8 mouse cellular contexts compared by ENCODE assay signal in genomic region chr16:33062682-33063131, GRCm38 (mm10). TPM values are rescaled to one million over a fixed set of nuclear protein-coding genes. Genes with fewer than 3 reads are reported as not detected.
DNase-seq lines count a peak whose midpoint lies in the region; ATAC-seq and TF ChIP-seq lines count a peak whose summit lies in the region.

No protein-coding gene starts in this region.

- H3K27me3 ChIP-seq in heart, embryonic 15.5 days, result no peaks in the 10 kb centered on the region
- H3K27me3 ChIP-seq in forebrain, embryonic 11.5 days (ENCODE audit: control insufficient read depth, insufficient read depth, low read length), result no peaks in the 10 kb centered on the region
- no peaks in the 10 kb centered on the region for H3K27me3 ChIP-seq in kidney, embryonic 16.5 days (ENCODE audit: insufficient read depth, low read length)
- no peaks in the 10 kb centered on the region for H3K27me3 ChIP-seq in liver, embryonic 14.5 days (ENCODE audit: control insufficient read depth, insufficient read depth, low read length)
- no peaks in the 10 kb centered on the region for H3K27me3 ChIP-seq in neural tube, embryonic 14.5 days (ENCODE audit: control insufficient read depth, insufficient read depth, low read length)

- H3K9me3 ChIP-seq in heart, embryonic 15.5 days (replicated peaks), result no peaks in the 10 kb centered on the region
- no peaks in the 10 kb centered on the region for H3K9me3 ChIP-seq in forebrain, embryonic 11.5 days (ENCODE audit: control insufficient read depth, low read length)
- H3K9me3 ChIP-seq in kidney, embryonic 16.5 days (ENCODE audit: low read length), result no peaks in the 10 kb centered on the region
- no peaks in the 10 kb centered on the region for H3K9me3 ChIP-seq in liver, embryonic 14.5 days (ENCODE audit: control insufficient read depth, low read length)
- H3K9me3 ChIP-seq in neural tube, embryonic 14.5 days (ENCODE audit: control insufficient read depth, low read length), result no peaks in the 10 kb centered on the region

- TF ChIP-seq CTCF in liver, embryonic 14.5 days (IDR thresholded peaks at IDR 0.05; ENCODE audit: low read depth), result no peak

- peaks cover 31% of the 10 kb centered on the region for H3K36me3 ChIP-seq in heart, embryonic 15.5 days
- H3K36me3 ChIP-seq in forebrain, embryonic 11.5 days (ENCODE audit: control insufficient read depth, insufficient read depth, low read length), result peaks cover 8% of the 10 kb centered on the region; the same call in 1 of the 2 replicates
- peaks cover 34% of the 10 kb centered on the region for H3K36me3 ChIP-seq in kidney, embryonic 16.5 days (ENCODE audit: insufficient read depth, low read length)
- H3K36me3 ChIP-seq in liver, embryonic 14.5 days (replicated peaks; ENCODE audit: control insufficient read depth, insufficient read depth, low read depth), result peaks cover 30% of the 10 kb centered on the region
- peaks cover 26% of the 10 kb centered on the region for H3K36me3 ChIP-seq in neural tube, embryonic 14.5 days (ENCODE audit: control insufficient read depth, insufficient read depth, low read length)

- peak overlapping the region; percentile 67 for H3K9ac ChIP-seq in heart, embryonic 15.5 days
- H3K9ac ChIP-seq in forebrain, embryonic 11.5 days (ENCODE audit: low read length), result peak overlapping the region; percentile 87
- peak overlapping the region; percentile 65 for H3K9ac ChIP-seq in kidney, embryonic 16.5 days (replicated peaks; ENCODE audit: low read length)
- peak overlapping the region; percentile 62 for H3K9ac ChIP-seq in liver, embryonic 14.5 days (replicated peaks)
- peak overlapping the region; percentile 76 for H3K9ac ChIP-seq in neural tube, embryonic 14.5 days (replicated peaks; ENCODE audit: low read depth, low read length)

- intact Hi-C loops in heart, postnatal 14 days (cut with DNase I), result no loop called here

- no peak for TF ChIP-seq EP300 in liver, embryonic 14.5 days (IDR thresholded peaks at IDR 0.05; ENCODE audit: low read depth)

- ATAC-seq in heart, embryonic 15.5 days (replicated peaks; ENCODE audit: insufficient number of reproducible peaks, insufficient read depth, low FRiP score, low read depth), result peak; percentile 59
- peak; percentile 78; the same call in 1 of the 2 replicates for ATAC-seq in forebrain, embryonic 11.5 days (replicated peaks; ENCODE audit: low FRiP score)
- peak; percentile 81 for ATAC-seq in kidney, embryonic 16.5 days (ENCODE audit: low FRiP score, low TSS enrichment)
- ATAC-seq in liver, embryonic 14.5 days (ENCODE audit: insufficient read depth), result peak; percentile 76
- no peak; the same call in 1 of the 2 replicates for ATAC-seq in neural tube, embryonic 14.5 days (ENCODE audit: low read depth)

- peak overlapping the region; percentile 90 for H3K27ac ChIP-seq in heart, embryonic 15.5 days
- peak overlapping the region; percentile 78 for H3K27ac ChIP-seq in forebrain, embryonic 11.5 days (ENCODE audit: low read depth, low read length)
- peak overlapping the region; percentile 79 for H3K27ac ChIP-seq in kidney, embryonic 16.5 days (ENCODE audit: low read length)
- 0 out of 2 replicates have a peak overlapping the region, but pooled peaks have one; percentile 22 for H3K27ac ChIP-seq in liver, embryonic 14.5 days
- H3K27ac ChIP-seq in neural tube, embryonic 14.5 days (ENCODE audit: low read depth, low read length), result peak overlapping the region; percentile 78

- peaks cover 31% of the 10 kb centered on the region for H3K4me1 ChIP-seq in heart, embryonic 15.5 days (replicated peaks)
- peaks cover 12% of the 10 kb centered on the region for H3K4me1 ChIP-seq in forebrain, embryonic 11.5 days (replicated peaks; ENCODE audit: control insufficient read depth, insufficient read depth, low read length)
- H3K4me1 ChIP-seq in kidney, embryonic 16.5 days (ENCODE audit: insufficient read depth, low read length), result peaks cover 30% of the 10 kb centered on the region
- peaks cover 14 to 22% of the 10 kb centered on the region in 2 experiments for H3K4me1 ChIP-seq in liver, embryonic 14.5 days (replicated peaks; ENCODE audit: control insufficient read depth in 2 of 2, insufficient read depth in 2 of 2, low read length in 1 of 2)
- H3K4me1 ChIP-seq in neural tube, embryonic 14.5 days (ENCODE audit: control insufficient read depth, insufficient read depth, low read length), result peaks cover 15% of the 10 kb centered on the region

- H3K4me2 ChIP-seq in heart, embryonic 15.5 days, result peak overlapping the region; percentile 89
- peak overlapping the region; percentile 78 for H3K4me2 ChIP-seq in forebrain, embryonic 11.5 days (ENCODE audit: low read depth, low read length, severe bottlenecking)
- H3K4me2 ChIP-seq in kidney, embryonic 16.5 days (replicated peaks; ENCODE audit: low read depth, low read length), result peak overlapping the region; percentile 80
- H3K4me2 ChIP-seq in liver, embryonic 14.5 days (ENCODE audit: low read depth), result peak overlapping the region; percentile 98
- H3K4me2 ChIP-seq in neural tube, embryonic 14.5 days (ENCODE audit: low read depth, low read length), result peak overlapping the region; percentile 89

- peak overlapping the region; percentile 78 for H3K4me3 ChIP-seq in heart, embryonic 15.5 days
- H3K4me3 ChIP-seq in forebrain, embryonic 11.5 days (ENCODE audit: low read depth, low read length), result peak overlapping the region; percentile 73
- H3K4me3 ChIP-seq in kidney, embryonic 16.5 days (ENCODE audit: low read length), result peak overlapping the region; percentile 61
- H3K4me3 ChIP-seq in liver, embryonic 14.5 days (ENCODE audit: insufficient read depth in 1 of 2, low read depth in 2 of 2, low read length in 2 of 2), result peak overlapping the region; percentile 72 to 89
- peak overlapping the region; percentile 82 for H3K4me3 ChIP-seq in neural tube, embryonic 14.5 days (ENCODE audit: low read depth, low read length)

- under 1% methylated on average over 35 of the region's 35 CpGs for WGBS in heart, embryonic 15.5 days
- 0% methylated on average over 35 of the region's 35 CpGs for WGBS in forebrain, embryonic 11.5 days
- WGBS in kidney, embryonic 16.5 days, result under 1% methylated on average over 35 of the region's 35 CpGs
- WGBS in liver, embryonic 14.5 days (ENCODE audit: insufficient replicate concordance), result under 1% methylated on average over 35 of the region's 35 CpGs
- under 1% methylated on average over 35 of the region's 35 CpGs for whole genome bisulfite sequencing in neural tube, embryonic 14.5 days

- DNase-seq in heart, postnatal 14 days, result no peak
- peak; percentile 55 for DNase-seq in WW6 (ENCODE audit: low read depth, low spot score)
- DNase-seq in forebrain, embryonic 11.5 days (ENCODE audit: low spot score), result no peak
- DNase-seq in liver, embryonic 14.5 days (ENCODE audit: low read depth in 3 of 3, low spot score in 3 of 3), result peak in 1 of 3 experiments; percentile 31
- DNase-seq in gastrocnemius, postnatal 25 days, result no peak

RNA-seq across cellular contexts. Expression of gene Lmln, which starts 0.4 kb away (rescaled TPM):
- polyA plus RNA-seq in heart, embryonic 15.5 days (2015; fragmentation: Nextera tagmentation; extraction: Ambion mirVana), result 2.4 and 3.0 TPM in 2 replicates
- total RNA-seq in heart, postnatal 14 days (2021), result 1 to 10 TPM; 1.9 to 5.0 TPM
- polyA plus RNA-seq in forebrain, embryonic 11.5 days (2014; fragmentation: Nextera tagmentation; extraction: Ambion mirVana), result 3.5 and 4.5 TPM in 2 replicates
- 3.1 and 4.0 TPM in 2 replicates for polyA plus RNA-seq in kidney, embryonic 16.5 days (2015; fragmentation: Nextera tagmentation; extraction: Ambion mirVana)
- polyA plus RNA-seq in liver, embryonic 14.5 days (2012; rRNA removed), result 0.75 and 0.78 TPM in 2 replicates
- polyA plus RNA-seq in liver, embryonic 14.5 days (2014; fragmentation: Nextera tagmentation; extraction: Ambion mirVana), result 0.27 and 0.32 TPM in 2 replicates
- 3.5 and 4.9 TPM in 2 replicates for polyA plus RNA-seq in neural tube, embryonic 14.5 days (2014; fragmentation: Nextera tagmentation; extraction: Ambion mirVana)
- 1 to 10 TPM; 1.8 to 2.6 TPM for total RNA-seq in gastrocnemius, postnatal 25 days (2021)

RNA-seq across cellular contexts. Expression of gene Rpl35a, which starts 6.5 kb away (rescaled TPM):
- 481 and 593 TPM in 2 replicates for polyA plus RNA-seq in heart, embryonic 15.5 days (2015; fragmentation: Nextera tagmentation; extraction: Ambion mirVana)
- total RNA-seq in heart, postnatal 14 days (2021), result 100 to 1,000 TPM; 297 to 302 TPM
- polyA plus RNA-seq in forebrain, embryonic 11.5 days (2014; fragmentation: Nextera tagmentation; extraction: Ambion mirVana), result 746 and 852 TPM in 2 replicates
- 795 and 849 TPM in 2 replicates for polyA plus RNA-seq in kidney, embryonic 16.5 days (2015; fragmentation: Nextera tagmentation; extraction: Ambion mirVana)
- 617 and 863 TPM in 2 replicates for polyA plus RNA-seq in liver, embryonic 14.5 days (2012; rRNA removed)
- 752 and 811 TPM in 2 replicates for polyA plus RNA-seq in liver, embryonic 14.5 days (2014; fragmentation: Nextera tagmentation; extraction: Ambion mirVana)
- 450 and 451 TPM in 2 replicates for polyA plus RNA-seq in neural tube, embryonic 14.5 days (2014; fragmentation: Nextera tagmentation; extraction: Ambion mirVana)
- total RNA-seq in gastrocnemius, postnatal 25 days (2021), result 100 to 1,000 TPM; 203 to 249 TPM

RNA-seq across cellular contexts. Expression of gene Iqcg, which starts 6.7 kb away (rescaled TPM):
- 1.5 and 1.8 TPM in 2 replicates for polyA plus RNA-seq in heart, embryonic 15.5 days (2015; fragmentation: Nextera tagmentation; extraction: Ambion mirVana)
- total RNA-seq in heart, postnatal 14 days (2021), result under 1 TPM; 0.60 to 0.73 TPM
- polyA plus RNA-seq in forebrain, embryonic 11.5 days (2014; fragmentation: Nextera tagmentation; extraction: Ambion mirVana), result 4.2 and 5.3 TPM in 2 replicates
- 4.9 and 5.2 TPM in 2 replicates for polyA plus RNA-seq in kidney, embryonic 16.5 days (2015; fragmentation: Nextera tagmentation; extraction: Ambion mirVana)
- polyA plus RNA-seq in liver, embryonic 14.5 days (2012; rRNA removed), result 0.15 and 0.42 TPM in 2 replicates
- polyA plus RNA-seq in liver, embryonic 14.5 days (2014; fragmentation: Nextera tagmentation; extraction: Ambion mirVana), result 0.72 and 0.91 TPM in 2 replicates
- polyA plus RNA-seq in neural tube, embryonic 14.5 days (2014; fragmentation: Nextera tagmentation; extraction: Ambion mirVana), result 5.8 and 6.6 TPM in 2 replicates
- total RNA-seq in gastrocnemius, postnatal 25 days (2021), result 1 to 10 TPM; 2.7 to 3.7 TPM

Comparison
In these comparisons a context has a peak if more than half of its experiments do, and no peak if none do; other contexts are left out.
1. H3K27ac ChIP-seq: peak in every context shown above with its lines; median percentile 90 in heart, embryonic 15.5 days; 79 in kidney, embryonic 16.5 days; 78 in forebrain, embryonic 11.5 days; 78 in neural tube, embryonic 14.5 days; 22 in liver, embryonic 14.5 days.